Mouse (Mus musculus): ENCODE measurements at regions not wholly inside any gene's neighbourhood (a gene's known extent, or its start where the extent isn't known, plus 50 kb on each side); places are given as distances from the start of the nearest gene placed in this dataset.

DNA sequence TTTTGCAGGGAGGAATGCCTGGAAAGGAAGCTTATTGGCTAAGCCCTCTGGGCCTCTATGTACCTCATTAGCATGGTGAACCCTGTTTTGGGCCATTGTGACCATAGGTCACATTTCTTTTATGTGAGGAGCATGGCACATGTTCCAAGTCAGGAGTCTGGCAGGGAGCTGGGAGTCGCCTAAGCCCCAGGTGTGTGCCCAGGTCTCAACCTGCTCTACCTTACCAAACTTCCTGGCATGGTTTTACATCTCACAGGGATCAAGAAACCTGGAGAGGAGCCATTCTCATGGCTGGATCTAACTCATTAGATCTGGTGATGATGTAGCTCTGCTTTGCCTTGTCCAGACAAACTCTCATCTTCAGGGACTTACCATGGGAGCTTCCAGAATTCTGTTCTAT is 161.0 kb upstream of the Eif4g2 start:
- DNase-seq (ENCODE audit: low spot score in 2 of 2): no peak

DNA sequence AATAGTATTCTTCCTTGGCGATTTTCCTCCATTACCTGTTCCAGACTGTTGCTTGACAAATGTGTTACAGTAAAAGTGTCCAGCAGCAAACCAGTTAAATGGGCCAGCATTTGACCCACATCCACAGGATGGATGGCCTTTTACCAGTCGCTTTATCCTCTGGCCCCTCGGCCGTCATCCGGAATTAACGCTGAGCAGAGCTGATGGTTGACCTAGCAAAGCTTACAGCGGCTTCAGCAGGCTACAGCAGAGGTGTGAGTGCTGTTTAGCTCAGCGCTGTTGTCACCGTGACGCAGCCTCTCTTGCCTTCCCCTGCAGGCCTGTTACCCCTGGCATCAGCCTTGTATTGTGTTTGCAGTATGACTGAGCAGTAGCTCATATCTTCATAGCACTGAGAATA is 159.8 kb upstream of the Eif4g2 start:
- DNase-seq (ENCODE audit: low spot score in 2 of 2): no peak

DNA sequence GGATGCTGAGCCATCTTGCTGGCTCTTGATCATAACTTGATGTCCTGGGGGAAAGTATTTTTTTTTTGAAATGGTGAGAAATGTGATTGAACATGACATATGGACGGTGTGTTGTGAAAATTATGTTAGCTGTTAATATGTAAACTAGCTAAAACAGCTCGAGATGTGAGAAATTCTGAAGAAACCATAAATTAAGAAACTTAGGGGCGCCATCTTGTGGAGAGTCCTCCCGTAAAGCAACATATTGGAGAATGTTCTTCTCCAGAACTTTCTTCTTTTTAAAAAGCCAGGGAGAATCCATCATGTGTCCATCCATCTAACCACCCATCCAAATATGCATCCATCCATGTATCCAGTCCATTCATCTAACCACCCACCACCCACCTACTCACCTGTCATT is 158.7 kb upstream of the Eif4g2 start:
- peak in 1 of 2 experiments; percentile 40 for DNase-seq (ENCODE audit: low spot score in 2 of 2)

DNA sequence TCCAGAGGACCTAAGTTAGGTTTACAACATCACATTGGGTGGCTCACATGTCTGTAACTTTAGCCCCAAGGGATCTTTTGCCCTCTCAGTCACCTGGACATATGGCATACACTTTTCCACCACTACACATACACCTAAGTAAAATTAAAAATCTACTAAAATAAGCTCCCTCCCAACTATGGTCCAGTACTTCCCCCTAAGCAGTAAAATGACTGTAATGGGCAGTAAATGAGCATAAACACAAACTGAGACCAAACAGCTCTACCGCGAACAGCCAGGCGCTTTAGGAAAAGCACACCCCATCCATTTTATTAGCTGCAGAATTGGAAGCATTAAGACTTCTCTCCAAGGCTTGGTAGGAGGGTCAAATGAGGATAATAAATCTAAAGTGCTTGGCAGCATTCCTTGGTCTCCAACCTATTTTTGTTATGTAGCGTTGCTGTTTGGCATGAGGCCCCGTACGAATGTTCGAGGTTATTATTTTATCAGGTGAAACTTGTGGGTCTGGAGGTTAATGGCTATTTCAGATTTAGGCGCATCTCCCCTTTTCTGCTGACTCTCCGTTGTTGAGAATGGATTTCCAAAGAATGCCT is 157.5 kb upstream of the Eif4g2 start:
- DNase-seq (ENCODE audit: low spot score in 2 of 2): no peak

DNA sequence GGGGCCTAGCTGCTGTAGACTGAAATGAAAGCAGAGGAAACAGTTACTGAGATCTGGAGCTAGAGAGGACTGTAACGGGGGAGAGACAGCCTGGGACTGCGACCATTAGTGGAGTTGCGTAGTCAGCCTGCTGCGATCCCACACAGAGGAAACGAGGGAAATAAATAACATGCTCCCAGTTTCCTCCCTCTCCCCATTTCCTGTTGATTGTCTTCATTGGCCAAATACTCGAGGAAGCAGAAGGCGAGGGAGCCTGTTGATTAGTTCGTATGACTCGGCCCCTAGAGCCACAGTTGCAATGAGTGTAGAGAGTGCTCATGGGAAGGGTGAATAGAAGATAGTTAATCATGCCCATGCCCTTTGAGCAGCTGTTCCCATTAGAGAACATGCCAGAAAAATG is 155.0 kb upstream of the Eif4g2 start:
- peak in 1 of 2 experiments; percentile 25 for DNase-seq (ENCODE audit: low spot score in 2 of 2)

DNA sequence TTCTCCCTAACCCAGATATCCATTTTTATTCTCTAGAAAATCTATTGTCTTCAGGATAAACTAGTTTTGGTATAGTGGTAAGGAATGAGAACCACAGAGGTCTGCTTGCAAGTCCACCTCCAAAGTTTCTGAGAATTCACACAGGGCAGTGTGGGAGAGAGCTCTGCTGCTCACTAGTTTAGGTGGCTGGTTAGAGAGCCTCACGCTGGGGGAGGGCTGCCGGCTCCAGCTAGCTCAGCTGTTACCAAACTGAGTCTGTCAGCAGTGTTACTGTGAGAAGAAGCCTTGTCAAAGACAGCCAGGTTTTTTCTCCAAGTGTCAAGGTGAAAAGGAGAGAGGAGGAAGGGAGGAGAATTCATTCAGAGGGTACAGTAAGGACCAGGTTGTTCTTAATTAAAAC is 147.8 kb upstream of the Eif4g2 start:
- no peak for DNase-seq (ENCODE audit: low spot score in 2 of 2)

DNA sequence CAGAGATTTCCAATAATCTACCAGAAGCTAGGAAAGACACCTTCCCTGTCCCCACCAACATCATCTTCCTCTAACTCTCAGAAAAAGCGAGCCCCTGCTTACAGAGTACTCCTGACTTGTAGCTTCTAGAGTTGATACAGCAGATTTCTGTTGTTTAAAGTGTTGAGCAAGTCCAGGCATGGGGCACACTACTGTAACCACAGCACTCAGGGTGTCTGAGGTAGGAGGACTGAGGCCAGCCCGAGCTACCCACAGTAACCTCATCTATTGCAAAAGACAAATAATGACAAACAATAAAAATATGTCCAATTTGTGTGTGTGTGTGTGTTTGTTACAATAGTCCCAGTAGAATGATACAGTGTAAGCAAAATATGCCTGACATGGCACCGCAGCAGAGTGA is 144.3 kb upstream of the Eif4g2 start:
- no peak for DNase-seq (ENCODE audit: low spot score in 2 of 2)

DNA sequence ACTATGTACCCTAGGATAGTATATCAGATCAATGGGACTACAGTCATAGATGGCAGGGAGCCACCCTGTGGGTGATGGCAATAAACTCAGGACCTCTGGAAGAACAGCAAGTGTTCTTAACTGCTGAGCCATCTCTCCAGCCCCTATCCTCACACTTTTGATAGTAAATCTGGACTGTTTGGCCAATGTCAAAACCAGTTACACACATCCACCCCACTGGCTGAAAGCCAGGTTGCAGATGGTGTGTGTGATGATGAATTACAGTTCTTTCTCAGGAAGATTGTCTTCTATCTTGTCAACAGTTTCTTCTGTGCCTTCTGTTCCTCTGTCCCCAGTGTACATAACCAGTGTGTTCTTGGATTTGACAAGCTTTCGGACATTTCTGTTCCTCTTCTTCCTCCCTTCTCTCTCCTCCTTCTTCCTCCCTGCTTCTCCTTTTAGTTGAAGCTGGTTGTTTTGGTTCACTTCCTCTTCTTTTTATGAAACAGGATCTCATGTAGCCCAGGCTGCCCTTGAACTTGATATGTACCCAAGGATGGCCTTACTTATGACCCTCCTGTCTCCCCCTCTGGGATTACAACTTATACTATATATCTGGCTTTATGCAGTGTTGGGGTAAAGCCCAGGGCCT is 143.3 kb upstream of the Eif4g2 start:
- no peak for DNase-seq (ENCODE audit: low spot score in 2 of 2)

DNA sequence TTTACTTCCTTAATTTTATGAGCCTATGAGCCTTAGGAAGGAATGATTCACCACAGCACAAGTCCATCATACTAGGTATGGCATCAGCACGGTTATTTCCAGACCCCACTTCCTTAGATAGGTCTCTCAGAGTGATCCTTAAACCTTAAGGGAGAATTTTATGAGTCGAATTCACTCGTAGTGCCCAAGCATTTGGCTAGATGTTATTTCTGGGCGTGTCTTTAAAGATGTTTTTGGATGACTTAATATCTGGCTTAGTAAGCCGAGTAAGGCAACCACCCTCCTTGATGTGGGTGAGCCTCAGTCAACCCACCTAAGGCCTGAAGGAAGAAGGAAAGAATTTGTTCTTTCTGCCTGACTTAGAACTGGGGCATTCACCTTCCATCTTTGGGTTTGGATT is 132.8 kb upstream of the Eif4g2 start:
- no peak for DNase-seq (ENCODE audit: low spot score in 2 of 2)

DNA sequence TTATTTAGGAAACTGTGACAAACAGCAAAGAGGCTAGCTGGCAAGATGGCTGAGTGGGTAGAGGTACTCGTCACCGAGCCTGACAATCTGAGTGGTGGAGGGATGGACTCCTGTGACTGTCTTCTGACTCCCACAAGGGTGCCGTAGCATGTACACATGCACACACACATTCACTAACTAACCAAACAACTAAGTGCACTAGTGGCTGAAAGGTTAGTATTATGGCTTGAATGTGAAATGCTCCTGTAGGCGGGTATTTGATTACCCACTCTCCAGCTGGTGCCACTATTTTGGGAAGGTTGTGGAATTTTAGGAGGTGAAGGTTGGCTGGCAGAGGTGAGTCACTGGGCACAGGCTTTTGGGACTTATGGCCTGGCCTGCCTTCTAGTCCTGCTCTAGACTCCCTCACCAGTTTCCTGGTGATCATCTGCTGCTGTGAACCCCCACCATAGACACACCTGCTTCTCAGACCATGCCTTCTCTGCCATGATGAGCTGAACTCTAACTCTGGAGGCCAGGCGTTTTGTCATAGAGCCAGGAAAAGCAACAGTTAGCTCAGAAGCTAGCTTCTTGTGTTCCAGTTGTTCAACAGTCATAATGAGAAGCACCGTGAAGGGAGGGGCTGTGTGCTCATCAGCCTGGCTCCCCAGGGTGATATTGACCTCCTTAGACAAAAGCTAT is 131.5 kb upstream of the Eif4g2 start:
- DNase-seq (ENCODE audit: low spot score in 2 of 2): no peak

DNA sequence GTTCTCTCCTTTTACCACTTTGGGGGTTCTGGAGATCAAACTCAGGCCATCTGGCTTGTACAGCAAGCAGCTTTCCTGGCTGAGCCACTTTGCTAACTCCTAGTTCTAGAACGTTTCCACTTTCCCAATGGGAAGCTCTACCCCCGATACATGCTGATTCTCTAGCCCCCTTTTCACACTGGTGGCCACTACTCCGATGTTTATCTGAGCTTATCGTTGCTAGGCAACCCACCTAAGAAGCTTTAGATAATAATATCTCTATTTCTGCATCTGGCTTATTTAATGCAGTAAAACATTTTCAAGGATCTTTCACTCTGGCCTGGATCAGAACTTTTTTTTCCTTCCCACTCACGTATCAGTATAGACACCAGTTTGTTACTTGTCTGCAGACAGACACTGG is 129.4 kb upstream of the Eif4g2 start:
- no peak for DNase-seq (ENCODE audit: low spot score in 2 of 2)

DNA sequence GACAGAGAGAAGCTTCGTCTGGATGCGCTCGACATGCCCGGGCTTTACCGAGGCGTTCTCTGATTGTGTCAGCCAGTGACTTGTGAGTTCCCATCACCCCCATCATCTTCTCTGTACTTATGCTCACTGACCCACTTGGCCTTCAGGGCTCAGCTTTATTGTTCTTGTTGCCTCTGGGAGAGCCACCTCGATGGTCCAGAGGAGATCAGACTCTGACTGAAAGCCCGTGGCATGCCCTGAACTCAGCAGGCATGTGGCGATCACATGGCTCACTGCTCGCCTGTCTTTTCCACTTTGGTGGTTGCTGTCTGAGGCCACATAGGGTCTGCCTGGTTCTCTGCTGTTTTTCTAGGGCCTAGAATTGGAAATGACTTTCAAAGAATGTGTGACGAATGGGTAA is 128.8 kb upstream of the Eif4g2 start:
- DNase-seq (ENCODE audit: low spot score in 2 of 2): no peak

DNA sequence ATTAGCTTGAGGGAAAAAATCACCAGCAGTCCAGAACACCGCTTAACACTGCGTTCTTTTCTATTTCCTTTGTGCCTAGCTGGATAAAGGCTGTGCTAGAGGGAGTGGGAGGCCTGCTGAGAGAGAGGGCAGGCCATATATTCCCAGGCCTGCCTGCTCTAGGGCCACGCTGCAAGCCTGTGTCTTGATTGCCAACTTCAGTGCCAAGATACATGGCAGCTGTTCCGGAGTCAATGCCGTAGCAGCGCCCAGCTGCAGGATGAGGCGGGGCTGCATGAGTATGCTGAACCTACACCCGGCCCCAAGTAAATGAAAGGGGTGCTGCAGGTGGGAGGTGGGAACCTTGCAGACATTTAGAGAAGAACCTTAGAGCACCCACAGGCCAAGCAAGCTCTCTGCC is 127.5 kb upstream of the Eif4g2 start:
- no peak for DNase-seq (ENCODE audit: low spot score in 2 of 2)

DNA sequence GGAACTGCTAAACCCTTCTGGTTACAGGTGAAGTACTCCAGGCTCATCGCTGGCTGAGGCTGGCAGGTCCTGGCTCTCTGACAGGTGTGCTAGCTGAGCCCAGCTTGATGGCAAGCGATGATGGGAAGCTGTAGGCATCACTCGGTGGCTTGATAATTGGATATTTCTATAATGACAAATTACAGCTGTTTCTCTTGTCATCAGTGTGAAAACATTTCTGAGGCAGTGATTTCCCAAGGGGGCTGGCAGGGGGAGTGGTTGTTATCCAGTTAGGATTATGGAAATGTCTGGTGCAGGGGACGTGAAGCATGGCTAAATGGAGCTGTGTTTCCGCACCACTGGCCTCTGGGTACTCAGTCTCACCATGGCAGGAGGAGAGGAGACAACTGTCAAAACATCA is 123.0 kb upstream of the Eif4g2 start:
- no peak for DNase-seq (ENCODE audit: low spot score in 2 of 2)

DNA sequence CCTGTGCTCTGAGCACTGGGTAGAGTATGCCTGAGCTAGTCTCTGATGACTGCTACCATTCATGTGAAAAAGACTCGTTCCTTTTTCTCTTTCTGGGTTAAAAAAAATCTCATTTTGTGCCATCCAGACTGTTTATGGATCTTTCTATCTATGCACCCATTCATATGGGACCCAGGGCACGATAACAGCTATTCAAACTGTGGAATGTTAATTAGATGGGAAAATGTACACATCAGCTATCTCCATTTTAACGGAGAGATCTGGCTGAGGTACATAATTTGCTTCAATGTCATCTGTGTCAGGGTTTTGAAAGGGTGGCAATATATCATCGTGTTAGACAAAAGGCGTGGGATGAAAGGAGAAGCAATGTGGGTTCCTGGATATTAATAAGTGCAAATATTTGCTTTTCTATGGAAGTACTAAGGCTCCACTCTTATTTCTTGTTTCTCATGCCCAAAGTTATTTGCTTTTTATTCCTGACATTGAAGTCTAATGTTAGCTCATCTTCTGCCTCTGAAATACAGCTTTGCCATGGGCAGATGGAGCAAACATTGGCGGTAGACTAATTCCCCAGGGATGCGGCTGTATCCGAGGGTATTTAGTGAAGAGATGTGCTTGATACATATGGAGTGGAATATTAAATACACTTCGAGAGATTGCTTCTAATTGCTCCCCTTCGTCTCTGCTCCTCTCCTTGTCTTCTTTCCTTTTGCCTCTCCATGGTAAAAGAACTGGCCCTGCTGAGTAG is 116.0 kb upstream of the Eif4g2 start:
- DNase-seq (ENCODE audit: low spot score in 2 of 2): no peak

DNA sequence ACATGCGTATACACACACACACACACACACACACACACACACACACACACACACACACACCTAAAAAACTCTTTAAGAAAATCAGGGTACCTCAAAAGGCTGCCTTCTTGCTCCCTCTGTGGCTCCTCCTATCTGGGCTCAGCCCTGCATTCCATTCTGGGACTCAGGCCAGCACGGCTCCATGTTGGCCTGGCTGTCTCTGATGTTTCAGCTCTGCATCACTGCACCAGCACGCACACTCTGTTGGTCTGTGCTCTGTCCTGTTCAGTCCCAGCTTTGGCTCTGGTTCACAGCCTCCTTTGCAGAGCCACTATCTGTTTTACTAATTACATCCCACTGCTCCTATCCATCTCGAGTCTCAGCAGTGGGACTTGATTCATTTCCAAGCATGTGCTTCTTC is 108.8 kb upstream of the Eif4g2 start:
- DNase-seq (ENCODE audit: low spot score in 2 of 2): no peak

DNA sequence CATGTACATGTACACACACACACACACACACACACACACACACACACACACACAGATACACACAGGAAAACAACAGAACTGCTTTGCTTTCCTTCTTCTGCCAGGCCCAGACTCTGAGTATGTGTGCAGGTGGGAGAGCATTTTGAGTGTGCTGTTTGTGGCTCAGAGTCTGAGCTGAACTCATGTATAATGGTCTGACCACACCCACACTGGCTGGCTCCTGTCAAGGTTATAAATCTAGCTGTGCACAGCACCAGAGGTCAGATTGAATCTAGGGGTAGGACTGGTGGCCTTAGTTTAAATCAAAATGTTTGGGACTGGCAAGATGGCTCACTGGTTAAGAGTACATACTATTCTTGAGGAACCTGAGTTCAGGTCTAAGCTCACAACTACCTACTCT is 108.4 kb upstream of the Eif4g2 start:
- DNase-seq (ENCODE audit: low spot score in 2 of 2): no peak

DNA sequence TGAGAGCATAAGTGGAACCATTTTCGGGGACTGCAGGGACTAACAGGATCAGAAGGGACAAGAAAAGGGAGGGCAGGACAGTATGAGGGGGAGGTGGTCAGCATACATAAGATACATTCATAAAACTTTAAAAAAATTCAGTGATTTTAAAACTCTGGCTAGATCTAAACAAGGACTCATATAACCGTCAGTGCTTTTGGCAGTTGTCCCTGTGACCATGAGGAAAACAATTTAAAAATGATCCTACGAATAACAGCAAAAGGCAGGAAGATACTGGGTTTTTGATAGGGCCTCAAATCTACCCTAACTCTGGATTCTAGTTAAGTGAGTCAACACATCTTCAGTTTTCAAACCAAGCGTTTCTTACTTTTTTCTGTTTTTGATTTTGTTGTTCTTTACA is 106.9 kb upstream of the Eif4g2 start:
- DNase-seq (ENCODE audit: low spot score in 2 of 2): no peak

DNA sequence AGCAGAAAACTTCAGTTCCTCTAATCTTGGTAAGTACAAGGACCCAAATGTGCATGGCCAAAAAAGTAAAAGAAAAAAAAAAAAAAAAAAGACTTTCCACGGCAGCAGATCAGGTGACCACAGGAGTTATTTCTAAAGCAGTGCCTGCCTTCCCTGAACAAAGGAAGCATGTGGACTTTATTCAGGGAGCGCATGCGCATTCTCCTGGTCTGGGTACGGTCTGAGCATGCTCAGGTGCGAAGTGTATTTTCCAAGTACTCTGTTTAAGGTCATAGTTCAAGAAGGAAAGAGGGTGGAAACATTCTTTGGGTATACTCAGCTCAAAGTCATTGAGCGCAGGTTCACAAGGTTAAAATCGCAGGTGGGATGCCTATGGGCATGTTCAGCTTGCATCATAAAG is 103.1 kb upstream of the Eif4g2 start:
- no peak for DNase-seq (ENCODE audit: low spot score in 2 of 2)

DNA sequence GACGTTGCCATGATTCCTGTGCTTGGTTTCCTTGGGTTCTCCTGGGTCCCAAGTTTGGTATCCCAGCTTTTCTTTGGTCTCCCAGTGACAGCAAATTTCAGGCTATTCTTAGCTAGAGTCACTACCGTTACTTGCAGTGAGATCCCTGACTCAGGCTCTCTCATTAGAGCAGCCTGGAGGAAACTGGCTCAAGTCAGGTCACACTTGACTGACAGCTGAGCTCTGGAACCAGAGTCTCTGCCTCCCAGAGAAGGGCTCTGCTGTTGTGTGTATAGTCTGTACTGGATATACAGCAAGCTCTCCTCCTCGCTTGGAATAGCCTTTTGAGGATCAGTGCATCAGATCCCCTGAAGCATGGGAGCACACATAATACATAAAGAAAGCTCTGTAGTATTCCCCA is 100.7 kb upstream of the Eif4g2 start:
- no peak for DNase-seq (ENCODE audit: low spot score in 2 of 2)

DNA sequence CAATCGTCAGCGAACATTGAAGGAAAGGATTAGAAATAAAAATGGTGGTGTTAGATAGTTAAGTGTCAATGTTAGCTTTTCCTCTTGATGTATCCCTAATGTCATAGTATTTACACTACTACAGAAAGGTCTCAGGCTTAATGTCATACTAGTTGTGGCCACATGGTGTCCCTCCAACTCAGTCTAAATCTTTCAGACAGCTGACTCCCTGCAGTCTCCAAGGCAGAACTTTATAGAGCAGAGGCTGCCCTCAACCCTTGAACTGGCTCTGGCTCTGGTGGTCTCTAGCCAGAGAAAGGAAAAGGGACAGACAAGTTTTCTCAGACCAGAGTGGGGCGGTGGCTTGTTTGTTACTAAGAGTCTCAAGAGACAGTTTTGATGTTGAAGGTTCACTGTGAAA is 99.5 kb upstream of the Eif4g2 start:
- DNase-seq (ENCODE audit: low spot score in 2 of 2): peak in 1 of 2 experiments; percentile 68

Data from layer of hippocampus, adult 8-10 months (tissue).